ENCODE assay signal across 8 mouse cellular contexts in the genomic region with DNA sequence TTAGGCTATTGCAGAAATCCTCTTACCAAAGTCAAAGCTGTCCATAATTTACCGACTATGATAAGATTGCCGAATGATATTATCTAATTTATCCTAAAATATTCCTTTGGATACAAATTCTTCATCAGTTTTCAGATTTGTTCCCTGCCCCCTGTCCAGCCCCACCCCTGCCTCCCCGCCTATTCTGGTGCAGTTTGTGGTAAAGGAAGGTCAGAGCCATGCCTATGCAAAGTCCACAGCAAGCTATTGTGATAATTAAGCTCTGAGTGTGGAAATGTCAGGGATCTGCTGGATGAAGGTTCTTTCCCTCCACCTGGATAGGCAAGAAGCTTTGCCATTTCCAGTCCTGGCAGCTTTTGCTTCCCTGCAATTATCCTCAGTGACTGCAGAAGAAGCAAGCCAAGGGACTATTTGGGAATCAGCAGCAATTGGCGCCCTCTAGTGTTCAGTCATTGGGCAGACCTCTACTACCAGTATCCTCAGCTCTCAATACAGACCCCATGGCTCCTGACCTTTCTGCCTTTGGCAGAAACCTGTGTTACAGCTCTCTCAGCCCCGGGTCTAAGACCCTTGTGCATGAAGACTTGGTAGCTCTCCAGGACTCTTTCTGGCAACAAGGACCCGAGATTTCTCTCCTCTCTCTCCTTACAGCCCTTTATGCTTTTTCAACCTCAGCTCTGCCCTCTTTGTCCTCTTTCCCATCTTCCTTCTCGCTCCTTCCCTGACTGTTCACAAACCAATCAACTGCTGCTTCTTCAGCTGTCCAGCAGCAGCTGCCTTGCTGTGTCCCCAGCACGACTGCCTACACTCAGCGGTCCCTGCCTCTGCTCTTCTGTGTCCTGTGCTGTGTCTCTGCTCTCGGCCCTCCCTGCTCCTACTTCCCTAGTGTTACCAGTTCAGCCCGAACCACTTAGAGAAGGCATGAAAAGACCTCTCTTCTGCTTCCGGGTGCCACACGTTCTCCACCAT. TPM values are rescaled to one million over a fixed set of nuclear protein-coding genes. Genes with fewer than 3 reads are reported as not detected.
DNase-seq lines count a peak whose midpoint lies in the region; ATAC-seq lines count a peak whose summit lies in the region.
"Not testable (repeated sequence)": the region's sequence is repeated elsewhere in the genome, so short reads cannot be mapped to it uniquely, and the experiment has no call there.

No protein-coding gene starts in this region.

- not testable (repeated sequence) for H3K9ac ChIP-seq in intestine, embryonic 16.5 days (ENCODE audit: low read depth, low read length)

- H3K36me3 ChIP-seq in intestine, embryonic 16.5 days (ENCODE audit: control insufficient read depth, insufficient read depth, low read length): not testable (repeated sequence)

- DNase-seq in ZHBTc4 (ENCODE audit: low read depth, low spot score): peak; percentile 86
- peak; percentile 81 for DNase-seq in embryo, embryonic 10 days (ENCODE audit: low spot score)
- DNase-seq in gastrocnemius, postnatal 36 days: peak; percentile 6 to 20
- peak; percentile 36 to 42 for DNase-seq in left cerebral cortex, postnatal 10 days (ENCODE audit: extremely low spot score in 1 of 2, low spot score in 2 of 2)
- peak; percentile 37 to 57 for DNase-seq in lung, postnatal 4 days
- peak; percentile 82 for DNase-seq in retina, postnatal 1 day
- peak; percentile 35 for DNase-seq in urinary bladder, postnatal 14 days (ENCODE audit: low spot score)

- intact Hi-C loops in gastrocnemius, postnatal 36 days (cut with DNase I): loop anchor here (5.0 kb wide), 1 partner anchor 122 kb away; no protein-coding TSS in a partner anchor
- intact Hi-C loops in left cerebral cortex, postnatal 10 days (cut with DNase I): not testable (repeated sequence)

- peak; percentile 82 for ATAC-seq in intestine, embryonic 16.5 days

- H3K27me3 ChIP-seq in intestine, embryonic 16.5 days (replicated peaks; ENCODE audit: control insufficient read depth, insufficient read depth, low read length): not testable (repeated sequence)

- H3K27ac ChIP-seq in intestine, embryonic 16.5 days (ENCODE audit: low read length): peak overlapping the region; percentile 28; the same call in 1 of the 2 replicates

- H3K4me3 ChIP-seq in intestine, embryonic 16.5 days (ENCODE audit: low read length): not testable (repeated sequence)

- 51% methylated on average over 13 of the region's 13 CpGs for WGBS in intestine, embryonic 16.5 days

- not testable (repeated sequence) for H3K9me3 ChIP-seq in intestine, embryonic 16.5 days (ENCODE audit: control insufficient read depth, low read length)

- not testable (repeated sequence) for H3K4me2 ChIP-seq in intestine, embryonic 16.5 days (ENCODE audit: low read depth, low read length)

- not testable (repeated sequence) for H3K4me1 ChIP-seq in intestine, embryonic 16.5 days (ENCODE audit: control insufficient read depth, insufficient read depth, low read length)

RNA-seq across cellular contexts. Expression of a gene that starts 6.7 kb away (rescaled TPM):
- total RNA-seq in gastrocnemius, postnatal 36 days (2021): not detected
- polyA plus RNA-seq in intestine, embryonic 16.5 days (2015; fragmentation: Nextera tagmentation; extraction: Ambion mirVana): not detected in 2 replicates
- total RNA-seq in left cerebral cortex, postnatal 10 days (2021): not detected

RNA-seq across cellular contexts. Expression of a gene that starts 32.1 kb away (rescaled TPM):
- not detected for total RNA-seq in gastrocnemius, postnatal 36 days (2021)
- 26.4 and 41.6 TPM in 2 replicates for polyA plus RNA-seq in intestine, embryonic 16.5 days (2015; fragmentation: Nextera tagmentation; extraction: Ambion mirVana)
- total RNA-seq in left cerebral cortex, postnatal 10 days (2021): under 1 TPM in 1 of 2 experiments, not detected in 1; 0.19 TPM

RNA-seq across cellular contexts. Expression of a gene that starts 48.6 kb away (rescaled TPM):
- total RNA-seq in gastrocnemius, postnatal 36 days (2021): not detected
- 2.5 and 3.1 TPM in 2 replicates for polyA plus RNA-seq in intestine, embryonic 16.5 days (2015; fragmentation: Nextera tagmentation; extraction: Ambion mirVana)
- total RNA-seq in left cerebral cortex, postnatal 10 days (2021): 10 to 100 TPM; 16.1 to 17.9 TPM

Comparison
In these comparisons a context has a peak if more than half of its experiments do, and no peak if none do; other contexts are left out.
1. DNase-seq: peak in every context shown above with its lines; median percentile 86 in ZHBTc4; 82 in retina, postnatal 1 day; 81 in embryo, embryonic 10 days; 47 in lung, postnatal 4 days; 39 in left cerebral cortex, postnatal 10 days; 35 in urinary bladder, postnatal 14 days; 13 in gastrocnemius, postnatal 36 days.
2. RNA of a gene that starts 48.6 kb away (total RNA-seq): 16.1 to 17.9 TPM in left cerebral cortex, postnatal 10 days; not detected in gastrocnemius, postnatal 36 days; every median in the first group is over 10 times any median in the second.